Mouse (Mus musculus) kidney, postnatal 10 days (tissue): ENCODE measurements around the gene Tmem247.
A peak's percentile ranks its signal among the peaks of the same experiment; 100 is the strongest.

Source experiments
- DNase-seq: peaks from one replicate; pipeline ENCODE4 v3.0.0; 2021; ENCODE audit warnings: mixed read lengths

The Tmem247 gene

GRCm38 (mm10) chr17:86917048-86917447, at the start of gene Tmem247:
Gene Tmem247 (plus strand): TSS chr17:86917348.
- DNase-seq: no peak

- DNase-seq: no peak
These were observed 46.6 kb upstream of the Tmem247 start for GRCm38 (mm10) chr17:86870586-86870985.

- DNase-seq: no peak
These were observed 44.5 kb upstream of the Tmem247 start for GRCm38 (mm10) chr17:86872643-86873042.

- no peak for DNase-seq
These were observed 40.2 kb upstream of the Tmem247 start for GRCm38 (mm10) chr17:86876940-86877339.

DNA sequence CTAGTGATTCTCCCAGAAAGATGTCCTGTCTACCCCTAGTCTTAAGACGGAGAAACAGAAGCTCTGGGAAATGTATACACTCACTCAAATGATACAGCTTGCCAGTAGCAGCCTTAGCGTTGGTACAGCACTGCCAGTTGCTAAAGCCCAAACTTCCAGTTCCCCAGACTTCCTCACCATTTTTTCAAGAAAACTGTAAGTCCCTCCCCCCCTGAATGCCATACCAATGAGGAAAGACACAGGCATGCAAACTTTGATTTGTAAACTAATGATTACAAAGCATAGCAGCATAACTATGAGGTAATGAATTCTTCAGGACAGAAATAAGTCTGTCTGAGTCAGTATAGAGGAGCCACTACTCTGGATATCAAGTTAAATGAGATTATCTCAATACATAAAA, 39.4 kb upstream of the Tmem247 start:
- no peak for DNase-seq

DNA sequence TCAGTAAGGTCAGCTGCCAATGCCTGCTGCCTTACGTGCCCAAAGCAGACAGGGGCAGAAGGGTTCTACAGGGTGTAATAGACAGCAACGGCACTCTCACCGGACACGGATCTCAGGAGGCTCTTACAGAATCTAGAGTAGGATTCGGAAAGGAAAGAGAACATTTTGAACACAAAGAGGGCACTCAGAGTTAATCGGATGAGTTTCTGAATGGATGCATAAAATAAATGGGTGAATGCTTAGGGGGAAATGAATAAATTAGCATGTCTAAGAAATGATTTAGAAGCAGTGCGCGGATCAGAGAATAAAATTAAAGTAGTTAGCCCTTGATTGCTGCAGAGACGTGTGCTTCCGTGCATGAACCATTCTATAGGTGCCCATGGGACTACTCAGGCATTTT, 37.1 kb upstream of the Tmem247 start:
- DNase-seq: no peak

- no peak for DNase-seq
These were observed 36.6 kb upstream of the Tmem247 start for GRCm38 (mm10) chr17:86880461-86881044.

- no peak for DNase-seq
These were observed 22.0 kb upstream of the Tmem247 start for GRCm38 (mm10) chr17:86895191-86895590.

DNA sequence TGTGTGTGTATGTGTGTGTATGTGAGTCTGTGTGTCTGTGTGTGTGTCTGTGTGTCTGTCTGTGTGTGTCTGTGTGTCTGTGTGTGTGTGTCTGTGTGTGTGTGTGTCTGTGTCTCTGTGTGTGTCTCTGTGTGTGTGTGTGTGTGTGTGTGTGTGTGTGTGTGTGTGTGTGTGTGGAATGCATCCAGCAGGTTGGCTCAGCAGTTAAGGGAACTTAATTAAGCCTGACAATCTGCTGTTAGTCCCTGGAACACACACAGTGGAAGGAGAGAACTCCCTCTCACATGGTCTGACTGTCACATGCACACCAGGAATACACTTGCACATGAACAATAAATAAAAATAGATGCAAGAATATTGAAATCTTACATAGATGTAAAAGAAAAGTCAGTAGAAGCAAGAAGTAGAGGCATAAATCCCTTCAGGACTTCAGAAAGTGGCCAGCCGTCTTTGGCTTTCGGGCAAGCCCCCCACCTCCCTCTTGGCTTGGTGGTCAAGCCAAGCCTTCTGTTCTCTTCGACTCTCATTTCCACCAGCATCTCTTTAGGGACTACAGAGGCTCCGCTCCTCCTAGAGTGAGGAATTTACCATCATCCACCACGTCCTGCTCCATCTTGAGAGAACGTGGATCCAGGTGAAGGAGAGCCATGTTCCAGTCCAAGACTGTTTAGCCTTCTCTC, 19.5 kb upstream of the Tmem247 start:
- DNase-seq: no peak

- DNase-seq: no peak
These were observed 17.3 kb upstream of the Tmem247 start for GRCm38 (mm10) chr17:86899821-86900220.

- DNase-seq: no peak
These were observed 16.6 kb upstream of the Tmem247 start for GRCm38 (mm10) chr17:86900564-86900963.

- DNase-seq: no peak
These were observed 14.6 kb upstream of the Tmem247 start for GRCm38 (mm10) chr17:86902399-86903067.

- peak; percentile 47 for DNase-seq
These were observed 13.6 kb upstream of the Tmem247 start for GRCm38 (mm10) chr17:86903596-86903995.

DNA sequence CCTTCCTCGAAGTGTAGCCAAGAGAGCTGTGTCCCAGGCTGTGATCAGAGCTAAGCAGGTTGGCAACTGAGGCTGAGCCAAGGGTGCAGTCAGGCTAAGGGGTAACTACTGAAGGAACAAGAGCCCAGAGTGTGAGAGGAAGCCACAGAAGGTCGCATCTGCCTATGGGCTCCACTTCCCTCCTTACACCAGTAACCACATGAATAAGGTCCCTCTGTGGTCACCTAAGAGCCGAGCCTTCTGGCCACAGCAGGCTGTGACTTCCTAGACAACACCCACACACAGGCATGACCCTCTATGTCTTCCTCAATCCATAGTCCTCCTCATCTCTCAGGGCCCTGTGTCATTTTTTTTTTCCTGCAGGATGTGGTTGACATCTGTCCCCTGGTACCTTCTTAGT, 12.9 kb upstream of the Tmem247 start:
- no peak for DNase-seq

DNA sequence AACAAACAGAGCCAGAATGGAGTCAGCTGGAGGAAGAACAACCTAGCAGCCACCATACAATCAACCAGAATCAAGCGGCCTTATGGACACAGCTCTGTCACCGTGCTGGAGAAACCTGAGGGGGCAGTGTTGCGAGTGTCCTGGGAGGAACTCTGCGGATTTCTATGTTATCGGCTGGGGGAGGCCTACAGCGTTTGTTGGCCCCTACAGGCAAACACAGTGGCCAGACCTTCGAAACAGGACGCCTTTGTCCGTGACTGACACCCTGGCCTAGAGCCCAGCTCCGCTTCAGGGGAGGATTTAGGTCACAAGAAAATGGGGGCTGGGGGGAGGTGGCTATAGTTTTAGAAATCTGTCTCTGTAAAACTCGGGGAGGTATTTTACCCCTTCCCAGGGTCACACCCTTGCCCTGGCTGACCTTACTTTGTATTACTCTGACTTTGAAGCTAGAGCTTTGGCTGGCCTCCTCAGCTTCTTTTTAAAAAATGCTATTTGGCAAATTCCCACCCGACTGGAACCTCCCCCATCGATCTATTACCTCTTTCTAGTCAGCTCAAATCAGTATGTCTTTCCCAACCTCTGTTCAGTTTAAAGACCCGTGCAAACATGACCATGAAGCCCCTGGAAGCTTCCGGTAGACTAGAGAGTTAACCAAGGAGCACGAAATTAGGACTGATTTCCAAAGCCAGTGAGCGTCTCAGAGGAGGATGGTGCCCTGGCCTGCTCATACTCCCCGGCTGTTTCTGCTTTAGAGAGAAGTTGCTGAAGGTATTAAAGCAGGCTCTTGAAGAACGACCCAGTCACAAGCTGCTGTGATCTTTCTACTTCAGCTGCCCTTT, 11.6 kb upstream of the Tmem247 start:
- peak; percentile 66 for DNase-seq

GRCm38 (mm10) chr17:86906136-86906461, 11.0 kb upstream of the Tmem247 start:
- peak; percentile 91 for DNase-seq

DNA sequence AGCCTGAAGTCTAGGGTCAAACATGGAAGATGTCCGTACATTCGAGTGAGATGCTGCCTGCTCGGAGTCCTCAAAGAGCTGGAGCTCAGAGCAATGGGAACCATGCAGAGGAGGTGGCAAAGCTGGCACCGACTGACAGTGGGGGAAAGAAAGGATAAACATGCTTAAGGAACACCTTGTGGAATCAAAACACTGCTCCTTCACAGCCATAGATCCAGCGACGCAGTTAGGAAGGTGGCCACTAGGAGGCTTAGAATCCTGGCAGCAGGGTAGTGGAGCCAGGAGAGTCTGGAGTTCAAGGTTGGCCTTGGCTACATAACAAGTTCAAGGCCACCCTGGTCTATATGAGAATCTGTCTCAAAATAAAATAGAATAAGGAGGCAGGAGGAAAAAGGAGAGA, 10.5 kb upstream of the Tmem247 start:
- DNase-seq: no peak

DNA sequence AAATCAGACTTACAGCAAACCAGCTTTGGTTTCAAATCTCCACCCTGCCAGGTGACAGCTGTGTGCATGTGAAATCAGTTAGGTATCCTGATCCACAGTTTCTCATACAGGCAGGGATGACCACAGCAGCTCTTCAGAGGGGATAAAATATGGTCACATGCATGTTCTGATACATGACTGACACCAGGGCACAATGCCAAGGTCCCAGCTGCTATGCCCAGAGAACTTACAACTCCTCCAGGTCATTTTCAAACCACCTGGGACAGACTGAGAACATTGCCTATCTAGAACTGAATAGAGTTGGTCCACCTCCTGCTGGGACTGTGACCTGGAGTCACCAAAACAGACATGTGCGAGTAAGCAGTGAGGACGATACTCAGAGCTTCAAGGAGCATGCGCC, 10.1 kb upstream of the Tmem247 start:
- no peak for DNase-seq

- no peak for DNase-seq
These were observed 8.8 kb upstream of the Tmem247 start for GRCm38 (mm10) chr17:86908316-86908715.

GRCm38 (mm10) chr17:86909733-86910495, 7.2 kb upstream of the Tmem247 start:
- peak; percentile 67 for DNase-seq

DNA sequence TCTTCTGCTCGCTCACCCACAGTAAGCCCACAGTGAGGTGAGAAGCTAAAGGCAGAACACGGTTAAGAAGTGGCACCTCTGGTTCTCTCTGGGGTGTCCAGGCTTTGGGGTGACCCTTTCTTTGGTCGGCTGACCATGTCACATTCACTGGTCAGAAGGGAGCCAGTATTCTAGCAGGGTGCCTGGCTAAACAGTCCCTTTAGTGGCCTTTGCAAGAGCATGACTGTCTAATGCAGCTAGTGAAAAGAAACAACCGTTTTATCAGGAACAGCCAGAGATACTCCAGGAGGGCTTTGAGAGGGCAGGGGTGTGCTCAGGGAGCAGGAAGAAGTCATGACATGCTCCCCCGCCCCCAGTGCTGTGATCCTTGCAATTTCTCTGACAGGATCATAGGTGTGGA, 5.9 kb upstream of the Tmem247 start:
- DNase-seq: no peak

- no peak for DNase-seq
These were observed 4.0 kb upstream of the Tmem247 start for GRCm38 (mm10) chr17:86913003-86913607.
